In genomic region chr6:128358999-128359398, GRCm38 (mm10) we compare ENCODE assay signal across 10 mouse cellular contexts. TPM values are rescaled to one million over a fixed set of nuclear protein-coding genes. Genes with fewer than 3 reads are reported as not detected.
DNase-seq lines count a peak whose midpoint lies in the region; ATAC-seq lines count a peak whose summit lies in the region.
"Had no signal": no experiment of that assay in that cellular context is flagged by ENCODE, and none has a peak within 500 bp of the region (broad histone marks: within the 10 kb centered on the region; RNA-seq: fewer than 3 reads in every experiment).

No protein-coding gene starts in this region.

- peaks cover 15% of the 10 kb centered on the region for H3K36me3 ChIP-seq in midbrain, embryonic 14.5 days (ENCODE audit: control insufficient read depth, insufficient read depth, low read length)
- H3K36me3 ChIP-seq in midbrain, embryonic 13.5 days, result peaks cover 21% of the 10 kb centered on the region
- peaks cover 22% of the 10 kb centered on the region for H3K36me3 ChIP-seq in hindbrain, embryonic 14.5 days (replicated peaks; ENCODE audit: control insufficient read depth, insufficient read depth)
- H3K36me3 ChIP-seq in limb, embryonic 10.5 days, result peaks cover 38% of the 10 kb centered on the region

- no peak overlapping the region for H3K4me3 ChIP-seq in midbrain, embryonic 14.5 days (replicated peaks; ENCODE audit: low read depth, low read length)
- H3K4me3 ChIP-seq in midbrain, embryonic 13.5 days (replicated peaks), result no peak overlapping the region
- no peak overlapping the region for H3K4me3 ChIP-seq in hindbrain, embryonic 14.5 days (replicated peaks; ENCODE audit: low read length)
- H3K4me3 ChIP-seq in limb, embryonic 10.5 days, result no peak overlapping the region
- H3K4me3 ChIP-seq: midbrain, embryonic 12.5 days had no signal

- WGBS in midbrain, embryonic 14.5 days, result 9% methylated on average over 2 of the region's 2 CpGs
- WGBS in midbrain, embryonic 13.5 days, result 13% methylated on average over 2 of the region's 2 CpGs
- 8% methylated on average over 2 of the region's 2 CpGs for WGBS in hindbrain, embryonic 14.5 days
- 38% methylated on average over 2 of the region's 2 CpGs for WGBS in limb, embryonic 10.5 days

- no peak for ATAC-seq in midbrain, embryonic 14.5 days (ENCODE audit: low FRiP score, low TSS enrichment)
- ATAC-seq in midbrain, embryonic 13.5 days, result no peak
- no peak for ATAC-seq in hindbrain, embryonic 14.5 days (ENCODE audit: low FRiP score)

- no peak overlapping the region for H3K4me2 ChIP-seq in midbrain, embryonic 14.5 days (ENCODE audit: low read length)
- H3K4me2 ChIP-seq in midbrain, embryonic 13.5 days (replicated peaks), result no peak overlapping the region
- no peak overlapping the region for H3K4me2 ChIP-seq in hindbrain, embryonic 14.5 days (replicated peaks)
- H3K4me2 ChIP-seq: midbrain, embryonic 12.5 days had no signal

- no peak overlapping the region for H3K9ac ChIP-seq in midbrain, embryonic 14.5 days (replicated peaks; ENCODE audit: low read length)
- H3K9ac ChIP-seq in midbrain, embryonic 13.5 days (replicated peaks), result no peak overlapping the region
- no peak overlapping the region for H3K9ac ChIP-seq in hindbrain, embryonic 14.5 days

- peaks cover 23% of the 10 kb centered on the region for H3K4me1 ChIP-seq in midbrain, embryonic 14.5 days (ENCODE audit: control insufficient read depth, insufficient read depth, low read length)
- peaks cover 57% of the 10 kb centered on the region for H3K4me1 ChIP-seq in midbrain, embryonic 13.5 days (replicated peaks)
- peaks cover 26% of the 10 kb centered on the region for H3K4me1 ChIP-seq in hindbrain, embryonic 14.5 days (replicated peaks; ENCODE audit: control insufficient read depth, insufficient read depth, low read length)
- H3K4me1 ChIP-seq in limb, embryonic 10.5 days, result peaks cover 40% of the 10 kb centered on the region

- DNase-seq in midbrain, embryonic 14.5 days, result peak; percentile 84
- peak; percentile 76 to 77 for DNase-seq in adrenal gland, adult 18-20 months (ENCODE audit: low spot score in 2 of 2)
- peak; percentile 80 for DNase-seq in embryo, embryonic 10.5 days (ENCODE audit: low spot score)
- DNase-seq in hindbrain, embryonic 14.5 days (ENCODE audit: low spot score), result peak; percentile 76
- peak; percentile 69 for DNase-seq in limb, embryonic 10.5 days (ENCODE audit: low spot score)
- peak; percentile 57 for DNase-seq in ovary, postnatal 36 days (ENCODE audit: low spot score)
- DNase-seq in thymus, postnatal 36 days, result peak; percentile 67 to 76

- H3K27me3 ChIP-seq in midbrain, embryonic 14.5 days (ENCODE audit: control insufficient read depth, insufficient read depth, low read length), result no peaks in the 10 kb centered on the region
- no peaks in the 10 kb centered on the region for H3K27me3 ChIP-seq in midbrain, embryonic 13.5 days
- H3K27me3 ChIP-seq in hindbrain, embryonic 14.5 days (ENCODE audit: control insufficient read depth, insufficient read depth, low read length), result no peaks in the 10 kb centered on the region
- no peaks in the 10 kb centered on the region for H3K27me3 ChIP-seq in limb, embryonic 10.5 days (ENCODE audit: low read depth, poor library complexity, severe bottlenecking)
- H3K27me3 ChIP-seq: midbrain, embryonic 12.5 days had no signal

- no peaks in the 10 kb centered on the region for H3K9me3 ChIP-seq in midbrain, embryonic 14.5 days (ENCODE audit: control insufficient read depth, low read length)
- H3K9me3 ChIP-seq in midbrain, embryonic 13.5 days, result no peaks in the 10 kb centered on the region
- no peaks in the 10 kb centered on the region for H3K9me3 ChIP-seq in hindbrain, embryonic 14.5 days (ENCODE audit: control insufficient read depth, low read length)
- no peaks in the 10 kb centered on the region for H3K9me3 ChIP-seq in limb, embryonic 10.5 days (replicated peaks)
- H3K9me3 ChIP-seq: midbrain, embryonic 12.5 days had no signal

- no peak overlapping the region for H3K27ac ChIP-seq in midbrain, embryonic 14.5 days (replicated peaks; ENCODE audit: low read depth, low read length)
- H3K27ac ChIP-seq in midbrain, embryonic 13.5 days, result no peak overlapping the region
- H3K27ac ChIP-seq in hindbrain, embryonic 14.5 days, result no peak overlapping the region
- H3K27ac ChIP-seq in limb, embryonic 10.5 days, result no peak overlapping the region
- H3K27ac ChIP-seq: midbrain, embryonic 12.5 days had no signal

RNA-seq across cellular contexts. Expression of gene Tulp3, which starts 3.3 kb away (rescaled TPM):
- polyA plus RNA-seq in midbrain, embryonic 14.5 days (2014; fragmentation: Nextera tagmentation; extraction: Ambion mirVana), result 11.5 and 13.8 TPM in 2 replicates
- polyA plus RNA-seq in midbrain, embryonic 13.5 days (2015; fragmentation: Nextera tagmentation; extraction: Ambion mirVana), result 17.8 and 19.6 TPM in 2 replicates
- total RNA-seq in adrenal gland, adult 18-20 months (2021), result 10 to 100 TPM; 22.0 to 36.4 TPM
- polyA plus RNA-seq in hindbrain, embryonic 14.5 days (2014; fragmentation: Nextera tagmentation; extraction: Ambion mirVana), result 14.3 and 20.0 TPM in 2 replicates
- 21.6 and 23.2 TPM in 2 replicates for polyA plus RNA-seq in limb, embryonic 10.5 days (2016; fragmentation: Nextera tagmentation; extraction: Ambion mirVana)

RNA-seq across cellular contexts. Expression of gene Rhno1, which starts 3.7 kb away (rescaled TPM):
- polyA plus RNA-seq in midbrain, embryonic 14.5 days (2014; fragmentation: Nextera tagmentation; extraction: Ambion mirVana), result 93.8 and 101 TPM in 2 replicates
- polyA plus RNA-seq in midbrain, embryonic 13.5 days (2015; fragmentation: Nextera tagmentation; extraction: Ambion mirVana), result 132 and 136 TPM in 2 replicates
- 10 to 100 TPM; 13.9 to 15.3 TPM for total RNA-seq in adrenal gland, adult 18-20 months (2021)
- 76.6 and 78.4 TPM in 2 replicates for polyA plus RNA-seq in hindbrain, embryonic 14.5 days (2014; fragmentation: Nextera tagmentation; extraction: Ambion mirVana)
- polyA plus RNA-seq in limb, embryonic 10.5 days (2016; fragmentation: Nextera tagmentation; extraction: Ambion mirVana), result 193 and 197 TPM in 2 replicates

RNA-seq across cellular contexts. Expression of gene Foxm1, which starts 3.8 kb away (rescaled TPM):
- polyA plus RNA-seq in midbrain, embryonic 14.5 days (2014; fragmentation: Nextera tagmentation; extraction: Ambion mirVana), result 5.5 and 9.8 TPM in 2 replicates
- polyA plus RNA-seq in midbrain, embryonic 13.5 days (2015; fragmentation: Nextera tagmentation; extraction: Ambion mirVana), result 17.8 and 19.7 TPM in 2 replicates
- total RNA-seq in adrenal gland, adult 18-20 months (2021), result 1 to 10 TPM; 1.8 to 1.9 TPM
- 6.7 and 7.7 TPM in 2 replicates for polyA plus RNA-seq in hindbrain, embryonic 14.5 days (2014; fragmentation: Nextera tagmentation; extraction: Ambion mirVana)
- 67.5 and 68.3 TPM in 2 replicates for polyA plus RNA-seq in limb, embryonic 10.5 days (2016; fragmentation: Nextera tagmentation; extraction: Ambion mirVana)

RNA-seq across cellular contexts. Expression of gene Tex52, which starts 16.3 kb away (rescaled TPM):
- 0.59 and 1.0 TPM in 2 replicates for polyA plus RNA-seq in midbrain, embryonic 14.5 days (2014; fragmentation: Nextera tagmentation; extraction: Ambion mirVana)
- 0.44 and 0.63 TPM in 2 replicates for polyA plus RNA-seq in midbrain, embryonic 13.5 days (2015; fragmentation: Nextera tagmentation; extraction: Ambion mirVana)
- not detected for total RNA-seq in adrenal gland, adult 18-20 months (2021)
- 0.34 and 0.58 TPM in 2 replicates for polyA plus RNA-seq in hindbrain, embryonic 14.5 days (2014; fragmentation: Nextera tagmentation; extraction: Ambion mirVana)
- polyA plus RNA-seq in limb, embryonic 10.5 days (2016; fragmentation: Nextera tagmentation; extraction: Ambion mirVana), result 0.41 and 0.61 TPM in 2 replicates

RNA-seq across cellular contexts. Expression of gene Gm44596, which starts 16.3 kb away (rescaled TPM):
- polyA plus RNA-seq in midbrain, embryonic 14.5 days (2014; fragmentation: Nextera tagmentation; extraction: Ambion mirVana), result not detected in 2 replicates
- not detected in 2 replicates for polyA plus RNA-seq in midbrain, embryonic 13.5 days (2015; fragmentation: Nextera tagmentation; extraction: Ambion mirVana)
- not detected for total RNA-seq in adrenal gland, adult 18-20 months (2021)
- not detected in 2 replicates for polyA plus RNA-seq in hindbrain, embryonic 14.5 days (2014; fragmentation: Nextera tagmentation; extraction: Ambion mirVana)
- not detected in 2 replicates for polyA plus RNA-seq in limb, embryonic 10.5 days (2016; fragmentation: Nextera tagmentation; extraction: Ambion mirVana)
- polyA plus RNA-seq: frontal cortex, adult 2 months; midbrain, embryonic 12.5 days had no signal
